Mouse (Mus musculus): ENCODE results near the gene Gpd2. TPM values are rescaled to one million over a fixed set of nuclear protein-coding genes. Genes with fewer than 3 reads are reported as not detected.

The Gpd2 gene
- polyA plus RNA-seq, 1 experiment, result 31.9 TPM

- 96% methylated on average over 8 of the region's 8 CpGs for WGBS
- Histone ChIP-seq H3K36me3 (ENCODE audit: control insufficient read depth, insufficient read depth, low read length) (peaks cover 2% of the 10 kb centered on the region; the same call in 1 of the 2 replicates), H3K27ac (ENCODE audit: insufficient read depth, low read depth, low read length) (no peak overlapping the region), H3K4me3 (ENCODE audit: low read depth, low read length) (no peak overlapping the region), H3K4me1 (ENCODE audit: control insufficient read depth, insufficient read depth, insufficient read length, low read length) (no peaks in the 10 kb centered on the region), H3K27me3 (ENCODE audit: control insufficient read depth, insufficient read depth, low read length) (no peaks in the 10 kb centered on the region)
- TF ChIP-seq POLR2A (IDR thresholded peaks at IDR 0.05; ENCODE audit: low read depth, low read length) (no peak), CTCF (IDR thresholded peaks at IDR 0.05; ENCODE audit: extremely low read depth, insufficient read length, insufficient replicate concordance, low read depth, low read length) (no peak)
Measured at GRCm38 (mm10) chr2:57326091-57326490, 88.7 kb downstream of the Gpd2 start.

- 45% methylated on average over 7 of the region's 7 CpGs for WGBS
- H3K4me3 ChIP-seq (ENCODE audit: low read depth, low read length), result no peak overlapping the region
- H3K4me1 ChIP-seq (ENCODE audit: control insufficient read depth, insufficient read depth, insufficient read length, low read length), result no peaks in the 10 kb centered on the region
- H3K36me3 ChIP-seq (ENCODE audit: control insufficient read depth, insufficient read depth, low read length), result peaks cover 5% of the 10 kb centered on the region
- no peak for TF ChIP-seq CTCF (IDR thresholded peaks at IDR 0.05; ENCODE audit: extremely low read depth, insufficient read length, insufficient replicate concordance, low read depth, low read length)
- no peak for TF ChIP-seq POLR2A (IDR thresholded peaks at IDR 0.05; ENCODE audit: low read depth, low read length)
- no peak overlapping the region for H3K27ac ChIP-seq (ENCODE audit: insufficient read depth, low read depth, low read length)
- no peaks in the 10 kb centered on the region for H3K27me3 ChIP-seq (ENCODE audit: control insufficient read depth, insufficient read depth, low read length)
Measured at GRCm38 (mm10) chr2:57329327-57329726, 91.9 kb downstream of the Gpd2 start.

- WGBS, result 73% methylated on average over 3 of the region's 3 CpGs
- Histone ChIP-seq H3K4me1 (ENCODE audit: control insufficient read depth, insufficient read depth, insufficient read length, low read length) (no peaks in the 10 kb centered on the region), H3K27me3 (ENCODE audit: control insufficient read depth, insufficient read depth, low read length) (no peaks in the 10 kb centered on the region), H3K27ac (ENCODE audit: insufficient read depth, low read depth, low read length) (no peak overlapping the region), H3K36me3 (ENCODE audit: control insufficient read depth, insufficient read depth, low read length) (peaks cover 5% of the 10 kb centered on the region), H3K4me3 (ENCODE audit: low read depth, low read length) (no peak overlapping the region)
- TF ChIP-seq CTCF (IDR thresholded peaks at IDR 0.05; ENCODE audit: extremely low read depth, insufficient read length, insufficient replicate concordance, low read depth, low read length), result no peak
- TF ChIP-seq POLR2A (IDR thresholded peaks at IDR 0.05; ENCODE audit: low read depth, low read length), result no peak
Measured at GRCm38 (mm10) chr2:57330812-57331211, 93.4 kb downstream of the Gpd2 start.

- Histone ChIP-seq H3K27me3 (ENCODE audit: control insufficient read depth, insufficient read depth, low read length) (no peaks in the 10 kb centered on the region), H3K36me3 (ENCODE audit: control insufficient read depth, insufficient read depth, low read length) (peaks cover 5% of the 10 kb centered on the region), H3K4me1 (ENCODE audit: control insufficient read depth, insufficient read depth, insufficient read length, low read length) (no peaks in the 10 kb centered on the region), H3K27ac (ENCODE audit: insufficient read depth, low read depth, low read length) (no peak overlapping the region), H3K4me3 (ENCODE audit: low read depth, low read length) (no peak overlapping the region)
- TF ChIP-seq POLR2A (IDR thresholded peaks at IDR 0.05; ENCODE audit: low read depth, low read length), result no peak
- no peak for TF ChIP-seq CTCF (IDR thresholded peaks at IDR 0.05; ENCODE audit: extremely low read depth, insufficient read length, insufficient replicate concordance, low read depth, low read length)
- WGBS, result 82% methylated on average over 8 of the region's 8 CpGs
Measured at GRCm38 (mm10) chr2:57331266-57331665, 93.8 kb downstream of the Gpd2 start.

GRCm38 (mm10) chr2:57333481-57333880, 96.0 kb downstream of the Gpd2 start:
- 85% methylated on average over 6 of the region's 6 CpGs for WGBS
- TF ChIP-seq POLR2A (IDR thresholded peaks at IDR 0.05; ENCODE audit: low read depth, low read length), result no peak
- Histone ChIP-seq H3K4me3 (ENCODE audit: low read depth, low read length) (no peak overlapping the region), H3K4me1 (ENCODE audit: control insufficient read depth, insufficient read depth, insufficient read length, low read length) (peaks cover 2% of the 10 kb centered on the region; the same call in 1 of the 2 replicates), H3K27me3 (ENCODE audit: control insufficient read depth, insufficient read depth, low read length) (no peaks in the 10 kb centered on the region), H3K36me3 (ENCODE audit: control insufficient read depth, insufficient read depth, low read length) (peaks cover 6% of the 10 kb centered on the region), H3K27ac (ENCODE audit: insufficient read depth, low read depth, low read length) (no peak overlapping the region)

- Histone ChIP-seq H3K4me3 (ENCODE audit: low read depth, low read length) (no peak overlapping the region), H3K4me1 (ENCODE audit: control insufficient read depth, insufficient read depth, insufficient read length, low read length) (peaks cover 2% of the 10 kb centered on the region; the same call in 1 of the 2 replicates), H3K27ac (ENCODE audit: insufficient read depth, low read depth, low read length) (no peak overlapping the region), H3K27me3 (ENCODE audit: control insufficient read depth, insufficient read depth, low read length) (no peaks in the 10 kb centered on the region), H3K36me3 (ENCODE audit: control insufficient read depth, insufficient read depth, low read length) (peaks cover 18% of the 10 kb centered on the region)
- WGBS, result 89% methylated on average over 15 of the region's 15 CpGs
- TF ChIP-seq CTCF (IDR thresholded peaks at IDR 0.05; ENCODE audit: extremely low read depth, insufficient read length, insufficient replicate concordance, low read depth, low read length) (no peak), POLR2A (IDR thresholded peaks at IDR 0.05; ENCODE audit: low read depth, low read length) (no peak)
Measured at GRCm38 (mm10) chr2:57335397-57335796, 98.0 kb downstream of the Gpd2 start.

- H3K27ac ChIP-seq (ENCODE audit: insufficient read depth, low read depth, low read length), result no peak overlapping the region
- H3K36me3 ChIP-seq (ENCODE audit: control insufficient read depth, insufficient read depth, low read length), result peaks cover 27% of the 10 kb centered on the region
- 96% methylated on average over 16 of the region's 16 CpGs for WGBS
- no peak overlapping the region for H3K4me3 ChIP-seq (ENCODE audit: low read depth, low read length)
- H3K27me3 ChIP-seq (ENCODE audit: control insufficient read depth, insufficient read depth, low read length), result no peaks in the 10 kb centered on the region
- H3K4me1 ChIP-seq (ENCODE audit: control insufficient read depth, insufficient read depth, insufficient read length, low read length), result peaks cover 2% of the 10 kb centered on the region; the same call in 1 of the 2 replicates
- TF ChIP-seq CTCF (IDR thresholded peaks at IDR 0.05; ENCODE audit: extremely low read depth, insufficient read length, insufficient replicate concordance, low read depth, low read length), result no peak
- TF ChIP-seq POLR2A (IDR thresholded peaks at IDR 0.05; ENCODE audit: low read depth, low read length), result no peak
Measured at GRCm38 (mm10) chr2:57338779-57339178, 101.3 kb downstream of the Gpd2 start.

- Histone ChIP-seq H3K27me3 (ENCODE audit: control insufficient read depth, insufficient read depth, low read length) (no peaks in the 10 kb centered on the region), H3K27ac (ENCODE audit: insufficient read depth, low read depth, low read length) (no peak overlapping the region), H3K4me3 (ENCODE audit: low read depth, low read length) (no peak overlapping the region), H3K36me3 (ENCODE audit: control insufficient read depth, insufficient read depth, low read length) (peaks cover 41% of the 10 kb centered on the region), H3K4me1 (ENCODE audit: control insufficient read depth, insufficient read depth, insufficient read length, low read length) (no peaks in the 10 kb centered on the region)
- no peak for TF ChIP-seq CTCF (IDR thresholded peaks at IDR 0.05; ENCODE audit: extremely low read depth, insufficient read length, insufficient replicate concordance, low read depth, low read length)
- TF ChIP-seq POLR2A (IDR thresholded peaks at IDR 0.05; ENCODE audit: low read depth, low read length), result no peak
- 30% methylated on average over 1 of the region's 1 CpGs for WGBS
Measured at GRCm38 (mm10) chr2:57342910-57343309, 105.5 kb downstream of the Gpd2 start.

All from small intestine, adult 2 months (tissue).